Mouse (Mus musculus) gonadal fat pad, adult 2 months (tissue): ENCODE measurements at regions not wholly inside any gene's neighbourhood (a gene's known extent, or its start where the extent isn't known, plus 50 kb on each side); places are given as distances from the start of the nearest gene placed in this dataset.

Experiments
- DNase-seq: peaks from one replicate; pipeline ENCODE4 v3.0.0-alpha.2; 2012; ENCODE audit warnings: low read depth

DNA sequence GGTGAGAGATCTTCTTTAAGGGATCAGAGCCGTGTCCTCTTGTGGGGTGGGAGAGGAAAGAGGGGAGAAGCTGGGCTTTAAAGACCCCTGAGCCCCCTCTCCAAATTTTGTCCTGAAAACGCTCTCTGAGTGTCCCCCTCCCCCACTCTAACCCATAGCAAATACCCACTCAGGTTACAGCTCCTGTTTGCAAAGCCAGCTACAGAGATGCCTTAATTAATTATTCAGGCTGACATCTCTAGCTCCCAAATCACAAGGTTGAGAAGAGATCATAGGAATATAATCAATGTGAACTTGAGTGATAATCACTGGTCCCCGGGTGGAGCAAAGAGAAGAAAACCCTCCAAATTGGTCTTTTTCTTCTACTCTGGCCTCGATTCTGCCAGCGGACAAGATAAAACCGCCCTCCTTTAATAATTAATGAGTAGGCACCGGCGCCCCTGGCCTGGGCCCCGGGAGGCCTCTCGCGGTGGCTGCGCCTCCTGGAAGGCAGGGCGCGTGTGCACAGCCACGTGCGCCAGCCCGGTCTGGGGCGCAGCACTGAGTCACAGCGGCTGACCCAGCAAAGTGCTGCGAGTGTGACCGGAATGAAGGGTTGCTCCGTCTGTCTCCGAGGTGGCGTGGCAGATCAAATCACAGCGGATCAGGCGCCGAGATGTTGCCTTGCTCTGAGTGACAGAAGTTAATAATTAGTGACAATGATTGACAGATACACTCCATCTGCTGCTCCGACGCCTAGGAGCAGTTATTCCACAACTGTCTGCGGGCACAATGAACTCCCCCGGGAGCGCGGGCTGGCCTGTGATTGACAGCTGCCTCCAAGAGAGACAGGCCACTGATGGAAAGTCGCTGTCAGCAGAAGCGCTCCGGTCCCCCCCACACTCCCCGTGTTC, 72.7 kb upstream of the 4930535I16Rik start:
- DNase-seq, result no peak
